Mouse (Mus musculus) midbrain, embryonic 14.5 days (tissue): ENCODE results near the gene Mmp15. TPM values are rescaled to one million over a fixed set of nuclear protein-coding genes. Genes with fewer than 3 reads are reported as not detected.
A peak's percentile ranks its signal among the peaks of the same experiment; 100 is the strongest.

ENCODE experiments used
- ATAC-seq: fragments of 200-750 bp; cut with Nextera tagmentation; 2 replicates; pipeline ENCODE4 v1.8.0; 2017; ENCODE audit warnings: moderate number of reproducible peaks, moderate library complexity; ENCODE audit not compliant: low FRiP score, low TSS enrichment
- DNase-seq: peaks from one replicate; pipeline ENCODE4 v3.0.0-alpha.2; 2015
- H3K27ac ChIP-seq: fragments of 300-500 bp; sonication (generic); replicated peaks from 2 replicates; pipeline ENCODE4 v1.5.1; 2014; ENCODE audit warnings: mild to moderate bottlenecking, low read depth, low read length, moderate library complexity
- H3K27me3 ChIP-seq: fragments of 300-500 bp; sonication (generic); 2 replicates; pipeline ENCODE4 v1.6.1; 2014; ENCODE audit warnings: low read length, control low read depth, mixed read lengths; ENCODE audit not compliant: control insufficient read depth, insufficient read depth
- H3K36me3 ChIP-seq: fragments of 300-500 bp; sonication (generic); 2 replicates; pipeline ENCODE4 v1.6.1; 2014; ENCODE audit warnings: low read length, control low read depth; ENCODE audit not compliant: control insufficient read depth, insufficient read depth
- H3K4me1 ChIP-seq: fragments of 300-500 bp; sonication (generic); 2 replicates; pipeline ENCODE4 v1.6.1; 2014; ENCODE audit warnings: mild to moderate bottlenecking, antibody characterized with exemption, low read length, control low read depth; ENCODE audit not compliant: control insufficient read depth, insufficient read depth
- H3K4me2 ChIP-seq: fragments of 300-500 bp; sonication (generic); 2 replicates; pipeline ENCODE4 v1.6.1; 2014; ENCODE audit warnings: mild to moderate bottlenecking, low read length, moderate library complexity
- H3K4me3 ChIP-seq: fragments of 300-500 bp; sonication (generic); replicated peaks from 2 replicates; pipeline ENCODE4 v1.5.1; 2014; ENCODE audit warnings: low read depth, low read length
- H3K9ac ChIP-seq: fragments of 300-500 bp; sonication (generic); replicated peaks from 2 replicates; pipeline ENCODE4 v1.6.1; 2014; ENCODE audit warnings: mild to moderate bottlenecking, low read length, moderate library complexity
- H3K9me3 ChIP-seq: fragments of 300-500 bp; sonication (generic); 2 replicates; pipeline ENCODE4 v1.6.1; 2016; ENCODE audit warnings: low read length, control low read depth, mixed read lengths; ENCODE audit not compliant: control insufficient read depth
- whole genome bisulfite sequencing: fragments of 180-500 bp; shearing (Covaris S2); extraction: QIAGEN DNeasy Blood & Tissue Kit; methylation state at CpG from one replicate; pipeline ENCODE4 v1.1.7; 2014; 5-methylcytosine and 5-hydroxymethylcytosine counted together
- polyA plus RNA-seq: library from polyadenylated mRNA; unstranded; fragments of >200 nt; fragmentation: Nextera tagmentation; extraction: Ambion mirVana; gene quantifications from 2 replicates; pipeline ENCODE4 v1.2.1, GENCODE M21; 2014

The Mmp15 gene
- polyA plus RNA-seq, result 17.8 and 19.1 TPM in 2 replicates

- H3K4me3 ChIP-seq, result peak within 1 kb of the TSS; percentile 83
- under 1% methylated on average over 79 of the region's 80 CpGs for WGBS
- H3K27ac ChIP-seq, result peak within 1 kb of the TSS; percentile 89
- no peaks in the 10 kb centered on the region for H3K36me3 ChIP-seq
- no peaks in the 10 kb centered on the region for H3K9me3 ChIP-seq
- peak within 1 kb of the TSS; percentile 81 for H3K9ac ChIP-seq
- no peaks in the 10 kb centered on the region for H3K27me3 ChIP-seq
- ATAC-seq (peak; percentile 69; the same call in 1 of the 2 replicates), DNase-seq (peak; percentile 89)
- peaks cover 24% of the 10 kb centered on the region for H3K4me1 ChIP-seq
- H3K4me2 ChIP-seq, result peak within 1 kb of the TSS; percentile 90
These were observed at the start of gene Mmp15 for GRCm38 (mm10) chr8:95352151-95352870. Gene Mmp15 (plus strand): TSS chr8:95352268.

GRCm38 (mm10) chr8:95302410-95302809 is 49.7 kb upstream of the Mmp15 start:
- Histone ChIP-seq H3K36me3 (no peaks in the 10 kb centered on the region), H3K9ac (no peak overlapping the region), H3K27ac (no peak overlapping the region), H3K4me1 (0 out of 2 replicates have a peak, but pooled peaks cover 5% of the 10 kb centered on the region), H3K4me2 (no peak overlapping the region), H3K27me3 (no peaks in the 10 kb centered on the region), H3K4me3 (no peak overlapping the region), H3K9me3 (no peaks in the 10 kb centered on the region)
- DNase-seq, result peak; percentile 63
- no peak for ATAC-seq
- 22% methylated on average over 5 of the region's 5 CpGs for WGBS

- 85% methylated on average over 4 of the region's 4 CpGs for WGBS
These were observed 46.5 kb upstream of the Mmp15 start for GRCm38 (mm10) chr8:95305526-95305925.

GRCm38 (mm10) chr8:95306431-95306830 is 45.6 kb upstream of the Mmp15 start, which contains the start of gene Cngb1:
Gene Cngb1 (minus strand): TSS chr8:95306585.
- DNase-seq (no peak), ATAC-seq (no peak)
- Histone ChIP-seq H3K27me3 (no peaks in the 10 kb centered on the region), H3K27ac (no peak within 1 kb of the TSS), H3K4me1 (peaks cover 13% of the 10 kb centered on the region), H3K9me3 (no peaks in the 10 kb centered on the region), H3K36me3 (no peaks in the 10 kb centered on the region), H3K4me2 (no peak within 1 kb of the TSS), H3K9ac (no peak within 1 kb of the TSS), H3K4me3 (no peak within 1 kb of the TSS)
- WGBS, result 48% methylated on average over 6 of the region's 6 CpGs

More at GRCm38 (mm10) chr8:95305526-95305925, 46.5 kb upstream of the Mmp15 start:
- Histone ChIP-seq H3K36me3 (no peaks in the 10 kb centered on the region), H3K4me1 (peaks cover 7% of the 10 kb centered on the region), H3K27ac (no peak overlapping the region), H3K9me3 (no peaks in the 10 kb centered on the region), H3K27me3 (no peaks in the 10 kb centered on the region), H3K4me3 (no peak overlapping the region), H3K9ac (no peak overlapping the region), H3K4me2 (no peak overlapping the region)
- ATAC-seq (no peak), DNase-seq (no peak)

- ATAC-seq (peak; percentile 48), DNase-seq (peak; percentile 58)
- H3K36me3 ChIP-seq, result no peaks in the 10 kb centered on the region
- no peak within 1 kb of the TSS for H3K4me2 ChIP-seq
- WGBS, result 22% methylated on average over 6 of the region's 6 CpGs
- H3K27ac ChIP-seq, result peak within 1 kb of the TSS; percentile 49; the same call in 1 of the 2 replicates
- no peak within 1 kb of the TSS for H3K9ac ChIP-seq
- H3K4me3 ChIP-seq, result no peak within 1 kb of the TSS
- H3K27me3 ChIP-seq, result no peaks in the 10 kb centered on the region
- H3K9me3 ChIP-seq, result no peaks in the 10 kb centered on the region
- H3K4me1 ChIP-seq, result peaks cover 14% of the 10 kb centered on the region
These were observed 41.6 kb upstream of the Mmp15 start, which contains the start of gene Tepp for GRCm38 (mm10) chr8:95310342-95310970. Gene Tepp (plus strand): TSS chr8:95310566.

DNA sequence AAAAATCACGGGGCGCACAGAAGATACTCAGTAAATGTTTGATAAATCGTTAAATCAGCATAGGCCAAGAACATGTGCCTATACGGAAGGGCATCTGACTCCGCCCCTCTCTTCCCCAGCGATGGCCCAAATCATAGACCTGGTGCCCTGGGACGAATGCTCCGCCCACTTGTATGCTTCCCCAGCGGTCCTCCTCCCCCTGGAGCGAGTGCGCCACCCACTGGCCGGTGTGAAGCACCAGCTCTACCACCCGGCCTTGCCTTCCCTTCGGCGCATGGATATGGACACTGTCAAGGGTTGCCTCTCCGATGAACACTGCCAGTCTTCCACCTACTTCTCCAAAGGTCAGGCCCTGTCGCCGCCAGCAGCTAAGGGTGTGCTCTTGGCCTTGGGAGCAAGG is 39.2 kb upstream of the Mmp15 start:
- WGBS, result 69% methylated on average over 18 of the region's 18 CpGs
- ATAC-seq, result no peak

GRCm38 (mm10) chr8:95313857-95314256 is 38.2 kb upstream of the Mmp15 start:
- no peaks in the 10 kb centered on the region for H3K36me3 ChIP-seq
- no peak overlapping the region for H3K27ac ChIP-seq
- no peak overlapping the region for H3K9ac ChIP-seq
- H3K4me1 ChIP-seq, result peaks cover 9% of the 10 kb centered on the region
- no peaks in the 10 kb centered on the region for H3K27me3 ChIP-seq
- H3K4me3 ChIP-seq, result no peak overlapping the region
- ATAC-seq (no peak), DNase-seq (no peak)
- WGBS, result 84% methylated on average over 6 of the region's 6 CpGs
- H3K4me2 ChIP-seq, result no peak overlapping the region
- no peaks in the 10 kb centered on the region for H3K9me3 ChIP-seq

More for the DNA sequence above, 39.2 kb upstream of the Mmp15 start:
- no peaks in the 10 kb centered on the region for H3K36me3 ChIP-seq
- peaks cover 9% of the 10 kb centered on the region for H3K4me1 ChIP-seq
- H3K9me3 ChIP-seq, result no peaks in the 10 kb centered on the region
- no peak overlapping the region for H3K4me3 ChIP-seq
- no peak overlapping the region for H3K9ac ChIP-seq
- H3K27ac ChIP-seq, result no peak overlapping the region
- no peaks in the 10 kb centered on the region for H3K27me3 ChIP-seq
- H3K4me2 ChIP-seq, result no peak overlapping the region
- no peak for DNase-seq

DNA sequence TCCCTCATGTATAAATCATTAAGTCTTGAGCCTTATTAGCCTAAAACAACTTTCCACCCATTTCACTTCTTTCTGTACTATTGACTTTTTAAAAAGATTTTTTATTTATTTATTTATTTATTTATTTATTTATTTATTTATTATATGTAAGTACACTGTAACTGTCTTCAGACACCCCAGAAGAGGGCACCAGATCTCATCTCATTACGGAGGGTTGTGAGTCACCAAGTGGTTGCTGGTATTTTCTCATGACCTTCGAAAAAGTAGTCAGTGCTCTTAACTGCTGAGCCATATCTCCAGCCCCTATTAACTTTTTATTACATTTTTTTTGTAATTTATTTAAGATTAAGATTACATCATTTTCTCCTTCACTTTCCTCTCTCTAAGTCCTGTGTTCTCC is 37.4 kb upstream of the Mmp15 start:
- ATAC-seq, result no peak
- Histone ChIP-seq H3K27me3 (0 out of 2 replicates have a peak, but pooled peaks cover under 1% of the 10 kb centered on the region), H3K4me3 (no peak overlapping the region), H3K4me2 (no peak overlapping the region), H3K9me3 (no peaks in the 10 kb centered on the region), H3K4me1 (peaks cover 9% of the 10 kb centered on the region), H3K27ac (no peak overlapping the region), H3K36me3 (no peaks in the 10 kb centered on the region), H3K9ac (no peak overlapping the region)
- WGBS, result 82% methylated on average over 2 of the region's 2 CpGs
- no peak for DNase-seq
